Mouse (Mus musculus): Measurements from ENCODE around the gene Ccr9.
"Not testable (repeated sequence)": the region's sequence is repeated elsewhere in the genome, so short reads cannot be mapped to it uniquely, and the experiment has no call there.

The Ccr9 gene

DNA sequence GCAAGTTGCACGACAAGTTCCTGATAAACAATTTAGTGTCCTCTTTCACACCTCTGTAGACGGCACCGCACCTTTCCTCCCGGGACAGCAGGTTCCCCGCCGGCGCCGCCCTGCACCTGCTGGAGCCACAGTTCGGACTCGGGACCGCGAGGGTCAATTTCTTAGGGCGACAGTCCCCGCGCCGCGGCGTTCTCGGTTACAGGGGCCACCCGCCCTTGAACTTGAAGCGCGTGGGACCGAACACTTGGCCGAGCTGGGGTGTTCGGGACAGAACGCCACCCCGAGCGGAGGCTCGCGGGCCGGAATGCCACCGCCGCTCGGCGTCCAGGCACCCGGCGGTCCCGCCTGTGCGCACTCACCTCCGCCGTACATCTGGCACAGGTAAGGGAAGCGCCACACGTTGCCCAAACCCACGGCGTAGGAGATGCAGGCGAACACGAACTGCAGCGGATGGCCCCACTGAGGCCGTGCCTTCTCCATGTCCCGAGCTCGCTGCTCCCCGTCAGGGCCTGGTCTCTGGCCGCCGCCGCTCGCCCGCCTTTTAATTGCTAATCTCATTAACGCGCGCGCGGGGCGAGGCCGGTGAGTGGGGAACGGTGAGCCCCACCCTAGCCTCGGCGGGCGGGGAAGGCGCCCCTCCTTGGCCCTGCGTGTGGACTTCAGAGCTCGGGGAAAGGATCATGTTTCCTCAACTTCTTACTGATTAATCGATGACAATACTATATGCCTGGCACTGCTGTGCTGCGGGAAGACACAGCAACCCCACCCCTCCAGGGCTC, at the start of gene Ccr9, which contains the start of gene Slc6a20a:
TSS of gene Ccr9 (plus strand) at position 113 of the 779 bp plus-strand sequence.
TSS of gene Slc6a20a (minus strand) at position 559 of the 779 bp plus-strand sequence.
- DNase-seq (ENCODE audit: low spot score in 2 of 2) = peak in 1 of 2 experiments; percentile 30

GRCm38 (mm10) chr9:123631666-123632065, 46.6 kb upstream of the Ccr9 start:
- DNase-seq (ENCODE audit: low spot score in 2 of 2) = no peak

DNA sequence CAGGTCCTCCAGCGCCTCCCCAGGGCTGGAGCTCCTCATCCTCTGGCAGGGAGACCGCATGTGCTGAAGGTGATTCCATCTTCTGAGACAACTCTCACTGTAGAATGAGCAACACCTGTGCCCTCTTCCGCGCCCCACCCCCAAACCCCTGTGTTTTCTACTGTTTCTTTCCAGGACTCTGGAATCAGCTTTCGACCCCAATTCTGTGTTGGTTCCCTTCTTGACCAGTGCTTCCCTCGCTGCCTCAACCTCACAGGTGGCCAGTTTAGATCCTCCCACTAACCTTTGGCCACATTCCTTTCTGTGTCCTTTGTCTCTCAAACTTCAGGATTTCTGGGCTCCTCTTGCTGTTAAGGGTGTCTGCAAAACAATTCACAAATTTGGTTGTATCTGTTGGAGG, 46.0 kb upstream of the Ccr9 start, which contains the start of gene Slc6a20b:
TSS of gene Slc6a20b (minus strand) at position 285 of the 400 bp plus-strand sequence.
- DNase-seq (ENCODE audit: low spot score in 2 of 2) = no peak

GRCm38 (mm10) chr9:123632993-123633392, 45.2 kb upstream of the Ccr9 start:
- DNase-seq (ENCODE audit: low spot score in 2 of 2) = no peak

DNA sequence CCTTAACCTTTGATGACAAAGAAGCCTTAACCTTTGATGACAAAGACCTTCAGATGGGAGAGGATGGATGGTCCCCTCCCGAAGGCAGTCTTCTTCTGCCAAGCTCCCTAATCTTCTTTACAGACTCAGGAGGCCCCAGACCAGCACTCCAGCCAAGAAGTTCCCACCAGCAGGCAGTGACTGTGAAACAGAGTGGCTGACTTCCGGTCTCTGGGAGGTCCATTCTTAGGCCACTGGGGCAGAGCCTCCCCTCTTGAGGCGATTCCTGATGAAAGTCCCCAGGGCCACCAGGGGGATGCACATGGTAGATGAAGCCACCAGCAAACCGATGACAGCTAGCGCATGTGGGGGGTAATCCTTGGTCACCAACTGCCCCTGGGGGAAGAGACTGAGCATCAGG, 41.5 kb upstream of the Ccr9 start:
- no peak for DNase-seq (ENCODE audit: low spot score in 2 of 2)

DNA sequence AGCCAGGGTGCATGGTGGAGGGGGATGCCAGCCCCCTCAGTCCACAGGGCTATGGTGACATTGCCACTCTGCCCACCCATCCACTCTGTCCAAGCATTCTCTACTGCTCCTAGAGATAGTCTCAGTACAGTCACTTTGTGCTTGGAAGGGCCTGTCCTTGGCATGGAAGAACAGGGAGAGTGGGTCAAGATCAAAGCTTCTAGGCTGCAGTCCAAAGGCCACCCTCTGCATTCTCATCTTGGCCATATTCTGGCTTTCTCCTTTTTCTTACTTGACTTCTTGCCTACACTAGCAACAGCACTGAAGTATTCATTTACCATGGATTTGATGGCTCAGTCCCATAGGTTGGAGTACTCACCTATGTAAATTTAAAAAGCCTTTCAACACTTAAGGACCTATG, 40.0 kb upstream of the Ccr9 start:
- no peak for DNase-seq (ENCODE audit: low spot score in 2 of 2)

DNA sequence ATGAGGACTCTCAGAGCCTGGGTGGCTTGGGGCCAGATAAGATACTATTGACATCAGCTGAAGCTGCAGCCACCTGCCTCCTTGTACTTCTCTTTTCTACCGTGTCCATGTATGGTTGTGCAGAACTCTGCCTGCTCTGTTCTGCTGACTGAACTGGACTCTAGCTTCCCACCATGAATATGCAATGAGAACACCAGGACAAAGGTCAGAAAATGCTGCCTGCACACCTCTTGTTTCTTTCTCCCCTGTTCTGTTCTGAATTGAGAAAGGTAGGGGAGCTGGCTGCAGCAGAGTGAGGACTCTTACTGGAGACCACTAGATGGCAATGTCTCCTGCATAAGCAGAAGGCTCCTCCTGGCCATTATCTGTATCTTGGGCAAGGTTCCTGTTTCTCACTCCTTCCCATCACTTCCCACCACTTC, 39.6 kb upstream of the Ccr9 start:
- no peak for DNase-seq (ENCODE audit: low spot score in 2 of 2)

DNA sequence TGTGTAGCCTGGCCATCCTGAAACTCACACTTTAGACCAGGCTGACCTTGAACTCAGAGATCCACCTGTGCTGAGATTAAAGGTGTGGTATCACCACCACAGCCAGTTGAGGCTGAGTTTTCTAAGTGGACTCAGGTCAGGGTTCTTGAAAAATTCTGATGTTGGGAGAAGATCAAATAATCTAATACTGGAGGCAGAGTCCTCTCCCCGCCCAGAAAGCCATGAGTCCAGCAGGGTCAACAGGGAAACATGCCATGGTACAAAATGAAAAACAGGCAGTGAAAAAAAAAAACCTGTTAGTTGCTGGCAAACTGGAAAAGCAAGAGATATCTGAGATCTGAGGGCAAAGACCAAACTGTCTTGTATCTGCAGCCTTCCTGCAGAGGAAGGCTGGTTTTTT, 38.1 kb upstream of the Ccr9 start:
- no peak for DNase-seq (ENCODE audit: low spot score in 2 of 2)

DNA sequence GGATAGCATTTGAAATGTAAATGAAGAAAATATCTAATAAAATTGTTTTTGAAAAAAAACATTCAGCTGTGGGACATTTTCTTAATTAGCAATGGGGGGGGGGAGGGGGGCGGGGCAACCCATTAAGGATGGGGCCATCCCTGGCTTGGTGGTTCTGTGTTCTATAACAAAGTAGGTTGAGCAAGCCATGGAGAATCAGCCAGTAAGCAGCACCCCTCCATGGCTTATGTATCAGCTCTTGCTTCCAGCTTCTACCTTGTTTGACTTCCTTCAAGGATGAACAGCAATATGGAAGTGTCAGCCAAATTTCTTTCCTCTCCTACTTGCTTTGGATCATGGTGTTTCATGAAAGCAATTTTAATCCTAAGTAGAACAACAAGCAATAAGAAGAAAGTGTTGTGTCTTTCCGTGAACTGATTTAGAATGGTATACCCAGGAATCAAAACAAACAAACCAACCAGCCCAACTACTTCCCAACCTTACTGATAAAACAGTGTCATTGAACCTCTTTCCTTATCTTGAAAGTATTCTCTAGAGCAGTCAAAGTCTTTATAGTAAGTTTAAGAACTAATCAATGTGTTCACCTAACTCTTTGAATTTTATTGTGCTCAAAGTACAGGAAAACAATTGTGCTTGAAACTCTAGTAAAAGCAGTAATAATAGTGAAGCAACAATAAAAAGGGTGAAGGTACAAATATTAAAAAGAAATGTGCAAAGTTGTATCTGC, 28.3 kb upstream of the Ccr9 start:
- DNase-seq (ENCODE audit: low spot score in 2 of 2) = no peak

DNA sequence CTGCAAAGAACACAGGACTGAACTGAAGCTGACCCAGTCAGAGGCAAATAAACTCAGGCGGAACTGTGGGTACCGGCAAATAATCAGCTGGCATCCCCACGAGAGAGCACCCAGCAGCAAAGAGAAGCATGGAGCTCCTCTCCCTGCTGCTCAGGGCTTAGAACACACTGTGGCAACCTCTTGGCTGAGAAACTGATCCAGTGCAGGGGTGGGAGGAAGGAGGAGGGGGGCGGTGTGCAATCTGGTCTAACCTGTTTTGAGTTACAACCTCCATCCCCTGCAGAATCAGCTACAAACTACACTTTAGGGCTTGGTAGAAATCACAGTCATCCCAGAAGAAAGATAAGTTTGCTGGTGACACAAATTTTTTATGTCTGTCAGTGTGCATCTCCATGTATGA, 26.9 kb upstream of the Ccr9 start:
- no peak for DNase-seq (ENCODE audit: low spot score in 2 of 2)

- no peak for DNase-seq (ENCODE audit: low spot score in 2 of 2)
These were observed 20.8 kb upstream of the Ccr9 start for GRCm38 (mm10) chr9:123657457-123657856.

DNA sequence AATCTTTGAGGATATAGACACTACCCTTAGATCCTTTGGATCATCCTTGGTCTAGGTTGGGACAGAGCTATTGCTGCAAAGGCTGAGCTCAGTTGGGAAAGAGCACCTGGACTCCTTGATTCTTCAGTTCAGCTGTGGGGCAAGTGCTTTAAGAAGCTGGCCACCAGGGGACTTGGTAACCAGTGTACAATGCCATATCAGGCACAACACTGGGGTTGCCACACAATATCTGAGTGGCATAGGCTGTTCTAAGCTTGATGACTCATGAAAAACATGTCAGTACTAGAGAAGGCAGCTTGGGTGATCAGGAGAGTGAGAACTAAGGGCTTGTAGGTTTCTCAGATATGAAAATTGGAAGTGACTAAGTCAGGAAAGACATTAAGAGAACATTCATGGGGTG, 19.3 kb upstream of the Ccr9 start:
- DNase-seq (ENCODE audit: low spot score in 2 of 2) = peak in 1 of 2 experiments; percentile 6

DNA sequence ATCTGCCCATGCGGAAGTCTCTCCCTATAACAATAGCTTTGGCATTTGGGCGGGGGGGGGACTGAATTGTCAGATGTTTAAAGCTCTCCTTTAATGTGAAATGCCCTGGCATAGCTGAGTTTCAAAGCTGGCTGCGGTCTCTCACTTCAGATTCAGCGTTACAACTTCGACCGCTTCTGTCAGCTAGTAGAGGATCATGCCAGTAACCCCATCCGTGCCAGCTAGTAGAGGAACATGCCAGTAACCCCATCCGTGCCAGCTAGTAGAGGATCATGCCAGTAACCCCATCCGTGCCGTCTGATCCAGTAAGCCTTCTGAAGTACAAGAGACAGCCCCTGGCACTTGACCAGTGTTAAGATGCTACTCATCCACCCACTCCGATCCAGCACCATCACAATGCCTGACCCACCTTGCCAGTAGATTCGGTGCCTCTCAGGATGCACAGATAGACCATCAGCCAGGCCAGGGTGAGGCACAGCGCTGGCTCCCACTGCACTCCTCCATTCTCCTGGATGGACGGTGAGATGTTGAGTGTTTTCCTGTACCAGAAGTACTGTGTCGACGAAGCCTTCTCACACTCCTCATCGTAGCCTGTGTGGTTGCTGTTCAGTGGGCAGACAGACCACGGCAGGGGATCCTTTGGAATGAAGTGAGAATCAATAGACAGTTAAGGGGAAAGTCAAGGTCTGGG, 18.1 kb upstream of the Ccr9 start:
- not testable (repeated sequence) for DNase-seq (ENCODE audit: low spot score in 2 of 2)

DNA sequence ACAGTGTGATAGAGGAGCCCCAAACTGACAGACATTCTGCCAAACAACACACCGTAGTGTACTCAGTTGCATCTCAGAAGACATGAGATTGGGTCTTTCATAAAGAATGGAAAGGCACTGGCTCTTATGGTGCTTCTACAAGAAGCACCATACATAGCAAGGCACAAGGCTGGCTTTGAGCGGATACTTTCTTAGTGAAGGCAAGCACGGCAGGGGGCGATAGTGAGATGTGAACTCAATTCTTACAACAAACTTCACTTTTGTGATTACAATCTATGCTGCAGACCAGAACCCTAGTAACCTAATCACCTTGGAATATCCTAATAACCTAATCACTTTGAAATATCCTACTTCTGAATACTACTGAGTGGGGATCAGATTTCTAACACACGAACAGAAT, 12.6 kb upstream of the Ccr9 start:
- DNase-seq (ENCODE audit: low spot score in 2 of 2) = no peak

GRCm38 (mm10) chr9:123679198-123679597, 959 bp downstream of the Ccr9 start:
- no peak for DNase-seq (ENCODE audit: low spot score in 2 of 2)

DNA sequence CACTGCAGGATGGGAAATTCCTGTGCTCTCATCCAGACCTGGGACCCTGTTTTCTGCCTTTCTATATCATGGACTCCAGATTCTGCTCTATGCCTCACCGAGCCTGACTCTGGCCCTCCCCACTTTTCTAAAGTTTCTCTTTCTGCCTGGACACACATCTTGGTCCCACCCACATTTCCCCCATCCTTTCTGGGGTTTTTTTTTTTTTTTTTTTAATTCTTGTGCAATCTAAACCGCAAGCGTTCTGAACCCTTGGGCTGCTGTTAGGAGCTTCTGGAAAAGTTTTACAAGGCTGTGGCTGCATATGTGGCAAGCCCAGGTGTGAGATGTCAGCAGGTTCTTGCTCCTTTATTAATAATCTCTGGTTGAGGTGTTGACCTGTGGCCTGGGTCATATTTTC, 5.5 kb downstream of the Ccr9 start:
- no peak for DNase-seq (ENCODE audit: low spot score in 2 of 2)

- DNase-seq (ENCODE audit: low spot score in 2 of 2) = no peak
These were observed 8.0 kb downstream of the Ccr9 start for GRCm38 (mm10) chr9:123686206-123686605.

DNA sequence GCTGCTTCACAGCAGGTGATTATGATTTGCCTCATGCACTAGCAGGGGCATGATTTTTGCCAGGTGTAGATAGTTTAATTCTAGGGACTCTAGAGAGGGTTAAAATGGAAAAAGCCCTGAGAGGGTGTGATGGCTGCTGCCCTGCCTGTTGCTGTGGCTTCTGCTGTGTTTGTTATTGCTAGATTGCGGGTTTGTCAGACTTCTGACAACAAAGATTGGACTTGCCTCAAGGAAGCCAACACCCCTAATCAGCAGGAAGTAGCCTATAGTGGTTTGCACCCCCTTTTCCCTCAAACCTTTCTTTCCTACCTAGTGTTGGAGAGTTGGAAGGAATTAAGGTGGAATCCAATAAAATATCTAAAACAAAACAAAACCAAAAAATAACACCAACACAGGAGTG, 10.0 kb downstream of the Ccr9 start:
- DNase-seq (ENCODE audit: low spot score in 2 of 2) = no peak

DNA sequence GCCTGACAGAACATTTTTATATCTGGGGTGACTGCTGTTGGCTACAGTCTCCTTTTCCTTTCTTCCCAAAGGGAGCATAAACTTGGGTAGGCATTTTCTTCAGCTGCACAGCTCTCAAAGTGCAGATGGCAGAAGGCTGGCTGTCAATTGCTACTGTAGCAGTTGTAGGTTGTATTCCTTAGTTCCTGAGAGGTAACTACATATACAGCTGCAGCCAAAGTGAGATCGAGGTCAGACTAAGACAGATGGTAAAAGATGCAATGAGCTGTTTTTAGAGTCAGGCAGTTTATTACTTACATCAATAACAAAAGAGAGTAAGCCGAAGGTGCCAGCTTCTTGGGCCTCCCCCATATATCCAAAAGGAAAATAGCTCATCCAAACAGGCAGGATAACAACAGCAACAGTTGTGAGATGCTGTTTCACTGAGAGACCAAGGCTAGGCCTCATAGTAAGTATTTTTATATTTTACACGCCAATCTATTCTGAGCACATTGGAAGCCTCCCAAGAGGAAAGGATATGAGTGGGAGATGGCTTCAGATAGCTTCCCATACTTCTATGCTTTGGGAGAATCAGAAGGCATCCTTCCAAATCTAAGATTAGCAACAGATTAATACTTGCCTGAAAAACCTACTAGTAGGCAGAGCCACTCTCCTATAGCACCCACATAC, 17.5 kb downstream of the Ccr9 start:
- no peak for DNase-seq (ENCODE audit: low spot score in 2 of 2)

DNA sequence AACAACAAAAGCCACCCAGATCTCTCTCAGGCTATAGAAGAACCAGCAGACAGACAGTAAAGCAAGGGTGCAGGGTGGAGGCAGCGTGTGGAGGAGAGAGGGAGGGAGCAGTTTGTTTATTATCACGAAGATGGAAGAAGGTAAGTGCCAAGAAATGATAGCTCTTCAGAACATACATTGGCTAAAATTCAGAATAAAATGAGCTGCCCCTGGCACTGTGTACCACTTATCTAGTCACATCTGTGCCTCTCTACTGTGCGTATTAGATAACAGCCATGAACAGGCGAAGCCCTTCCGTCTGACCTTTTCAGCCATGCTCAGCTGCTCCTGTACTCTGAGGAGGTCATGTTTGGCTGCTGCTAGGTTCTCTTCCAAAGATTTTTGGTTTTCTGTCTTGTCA, 23.6 kb downstream of the Ccr9 start:
- no peak for DNase-seq (ENCODE audit: low spot score in 2 of 2)

DNA sequence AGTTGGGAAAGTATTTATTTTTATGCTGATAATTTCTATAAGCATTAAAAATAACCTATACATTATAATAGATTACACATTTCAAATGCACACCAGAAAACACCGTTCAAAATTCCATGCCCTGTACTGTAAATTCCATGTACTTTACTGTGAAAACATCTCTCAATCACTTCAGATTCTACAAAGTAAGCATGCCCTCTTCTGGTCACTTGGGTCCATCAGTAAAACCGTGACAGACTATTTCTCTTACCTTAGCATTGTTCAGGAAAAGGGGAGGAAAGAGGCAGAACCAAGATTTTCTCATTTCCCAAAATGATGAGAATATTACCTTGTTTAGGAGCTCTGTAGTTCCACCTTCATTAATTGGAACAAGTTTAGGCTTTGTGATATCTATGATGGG, 31.0 kb downstream of the Ccr9 start:
- DNase-seq (ENCODE audit: low spot score in 2 of 2) = no peak

- no peak for DNase-seq (ENCODE audit: low spot score in 2 of 2)
These were observed 34.9 kb downstream of the Ccr9 start for GRCm38 (mm10) chr9:123713111-123713510.

Measured in urinary bladder, adult 18-20 months (tissue).